Mouse (Mus musculus) adrenal gland, postnatal 0 days (tissue): ENCODE data around the gene 4922502D21Rik. TPM values are rescaled to one million over a fixed set of nuclear protein-coding genes. Genes with fewer than 3 reads are reported as not detected.

ENCODE experiments used
- polyA plus RNA-seq: library from polyadenylated mRNA; unstranded; fragments of >200 nt; fragmentation: Nextera tagmentation; extraction: Ambion mirVana; gene quantifications from 2 replicates; pipeline ENCODE4 v1.2.1, GENCODE M21; 2015

Gene 4922502D21Rik
- polyA plus RNA-seq: not detected in 2 replicates

DNA sequence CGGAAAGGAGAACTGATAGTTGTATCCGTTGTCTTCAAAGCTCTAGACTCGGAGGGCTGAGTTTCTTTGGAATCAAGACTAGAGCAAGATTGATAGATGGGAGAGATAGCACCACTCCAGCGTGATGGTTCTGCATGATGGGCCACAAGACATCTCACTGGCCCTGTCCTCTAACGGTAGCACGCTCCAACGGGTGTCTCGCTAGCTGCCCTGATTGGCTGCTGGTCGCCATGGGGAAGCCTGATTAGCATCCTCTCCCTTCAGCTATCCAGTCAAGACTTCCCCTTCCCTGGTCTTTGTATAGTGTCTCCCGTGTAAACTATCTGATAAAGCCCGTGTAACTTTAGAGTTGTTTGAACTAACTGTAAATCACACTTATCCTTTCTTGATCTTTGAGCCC lies at the start of gene 4922502D21Rik:
Gene 4922502D21Rik (minus strand): TSS at position 187 of the 400 bp plus-strand sequence.

GRCm38 (mm10) chr6:129342391-129342790 lies 10.8 kb upstream of the 4922502D21Rik start, which contains the start of gene Clec12a:
Clec12a (plus strand) TSS chr6:129342691.

DNA sequence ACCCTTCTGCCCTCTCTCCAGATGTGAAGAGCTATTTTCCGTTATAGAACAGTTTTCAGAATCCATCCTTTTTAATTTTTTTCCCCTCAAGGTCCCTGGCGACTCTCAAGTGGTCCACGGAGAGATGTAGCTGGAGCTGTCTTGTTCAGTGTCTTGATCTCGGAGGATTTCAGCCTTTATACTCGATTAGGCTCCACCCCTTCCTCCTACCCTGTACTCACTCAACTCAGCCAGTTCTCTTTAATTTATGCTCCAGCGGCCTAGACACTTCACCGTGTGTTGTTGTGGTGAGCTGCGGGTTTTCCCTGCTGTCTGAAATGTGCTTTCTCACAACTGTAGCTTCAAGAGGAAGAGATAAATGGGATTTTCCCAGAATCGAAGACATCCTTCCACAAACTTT lies 56.4 kb downstream of the 4922502D21Rik start, which contains the start of gene Cd69:
Gene Cd69 (minus strand): TSS at position 217 of the 400 bp plus-strand sequence.

Other genes starting within 250 kb of the 4922502D21Rik start
- 0.49 TPM in 1 of 2 replicates, not detected in the other for gene Clec2e, start 230.9 kb downstream of the 4922502D21Rik start, polyA plus RNA-seq
- gene Clec2d, start 151.2 kb downstream of the 4922502D21Rik start, polyA plus RNA-seq: 0.65 and 1.5 TPM in 2 replicates
- gene Cd69, start 56.4 kb downstream of the 4922502D21Rik start, polyA plus RNA-seq: 0.18 and 0.19 TPM in 2 replicates
- 0.68 and 1.2 TPM in 2 replicates for gene Clec12a, start 10.9 kb upstream of the 4922502D21Rik start, polyA plus RNA-seq
- gene Clec12b, start 54.1 kb upstream of the 4922502D21Rik start, polyA plus RNA-seq: 0.10 TPM in 1 of 2 replicates, not detected in the other
- gene Clec1b, start 65.5 kb upstream of the 4922502D21Rik start, polyA plus RNA-seq: 12.3 and 16.8 TPM in 2 replicates
- gene Clec9a, start 77.1 kb upstream of the 4922502D21Rik start, polyA plus RNA-seq: 0.20 and 0.23 TPM in 2 replicates
- gene Clec1a, start 120.2 kb upstream of the 4922502D21Rik start, polyA plus RNA-seq: 7.5 and 9.7 TPM in 2 replicates
- gene Olr1, start 175.4 kb upstream of the 4922502D21Rik start, polyA plus RNA-seq: 0.17 TPM in 1 of 2 replicates, not detected in the other
- 0.74 and 1.8 TPM in 2 replicates for gene Tmem52b, start 180.8 kb upstream of the 4922502D21Rik start, polyA plus RNA-seq
- 103 and 115 TPM in 2 replicates for gene Gabarapl1, start 201.4 kb upstream of the 4922502D21Rik start, polyA plus RNA-seq
- gene Klre1, start 246.1 kb upstream of the 4922502D21Rik start, polyA plus RNA-seq: not detected in 2 replicates